Mouse (Mus musculus) CH12F3 (cell line): Measurements from ENCODE around the gene Zfp655.
"Not testable (repeated sequence)": the region's sequence is repeated elsewhere in the genome, so short reads cannot be mapped to it uniquely, and the experiment has no call there.

Source experiments
- in situ Hi-C: fragments of 300-500 bp; cut with MboI; formaldehyde crosslinking; loops from 2 replicates; pipeline ENCODE4 v1.14.3; 2020; ENCODE audit warnings: low sequenced_read_pairs

Zfp655 gene

DNA sequence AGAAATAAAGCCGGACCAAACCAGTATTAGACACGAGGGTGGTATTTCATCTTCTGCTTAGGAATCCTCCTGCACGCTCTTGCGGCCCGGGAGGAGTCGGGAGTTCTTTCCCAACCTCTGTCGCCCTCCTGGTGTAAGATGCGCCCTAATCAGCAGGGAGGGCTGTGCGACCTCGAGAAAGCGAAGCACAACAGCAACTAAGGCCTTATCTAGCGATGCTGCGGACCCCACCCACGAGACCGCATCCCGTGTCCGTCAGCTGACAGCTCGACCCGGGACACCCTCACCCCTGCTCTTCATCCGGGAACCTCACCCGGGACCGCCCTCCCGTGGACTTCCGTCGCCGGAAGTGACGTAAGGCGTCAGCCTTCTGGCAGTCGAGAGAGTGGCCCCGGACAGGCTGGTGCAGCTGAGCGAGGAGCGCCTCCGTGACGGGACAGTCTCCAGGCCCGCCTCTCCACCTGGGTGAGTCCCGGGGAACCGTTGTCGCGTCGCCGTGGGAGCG lies at the start of gene Zfp655:
Zfp655 (plus strand) TSS at position 349 of the 505 bp plus-strand sequence.
- in situ Hi-C loops, result no loop called here

- in situ Hi-C loops, result no loop called here
These were observed 46.3 kb upstream of the Zfp655 start for GRCm38 (mm10) chr5:145185244-145185643.

- in situ Hi-C loops, result no loop called here
These were observed 42.1 kb upstream of the Zfp655 start for GRCm38 (mm10) chr5:145189416-145189815.

- in situ Hi-C loops, result no loop called here
These were observed 41.1 kb upstream of the Zfp655 start for GRCm38 (mm10) chr5:145190373-145190772.

DNA sequence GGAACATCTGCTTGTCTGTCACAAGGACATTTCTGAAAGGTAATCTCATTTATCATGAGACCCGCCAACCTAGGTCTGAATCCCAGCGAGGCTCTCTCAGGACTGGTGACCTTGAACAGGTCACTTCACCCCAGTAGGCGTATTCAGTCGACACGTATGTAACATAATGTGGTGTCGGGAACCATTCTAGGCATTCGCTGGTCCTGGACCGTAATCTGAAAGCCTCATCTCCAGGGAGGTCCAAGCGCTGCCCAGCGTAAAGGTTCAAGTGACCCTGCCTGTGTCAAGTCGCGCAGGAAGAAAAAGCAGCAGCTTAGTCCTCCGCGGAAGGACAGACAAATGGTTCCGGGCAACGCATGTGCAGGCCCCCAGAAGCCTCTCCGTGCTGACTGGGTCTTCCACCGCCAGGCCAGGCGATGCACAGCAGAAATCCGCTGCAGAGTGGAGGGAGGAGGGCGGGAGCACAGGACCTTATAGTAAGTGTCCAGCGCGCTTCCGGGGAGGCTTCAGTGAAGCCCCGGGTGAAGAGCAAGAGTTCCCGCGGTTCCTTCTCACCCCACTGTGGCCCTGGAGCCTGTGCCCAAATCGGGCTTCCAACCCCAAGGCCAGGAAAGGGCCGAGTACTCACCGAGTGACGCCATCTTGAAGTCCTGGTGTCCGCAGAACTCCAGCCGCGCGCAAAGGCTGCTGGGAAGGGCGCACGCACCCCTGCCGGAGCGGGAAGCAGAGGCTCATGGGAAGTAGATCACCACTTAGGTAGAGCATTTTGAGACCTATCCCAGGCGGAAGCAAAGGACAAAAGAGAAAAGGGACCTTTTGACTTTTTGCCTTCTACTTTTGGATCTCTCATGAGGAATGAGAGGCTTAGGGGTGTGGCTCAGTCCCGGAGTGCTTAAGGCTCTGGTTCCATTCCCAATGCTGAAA lies 40.4 kb upstream of the Zfp655 start:
- in situ Hi-C loops, result no loop called here

- in situ Hi-C loops, result no loop called here
These were observed 39.6 kb upstream of the Zfp655 start, which contains the start of gene Atp5j2 for GRCm38 (mm10) chr5:145191962-145192361. TSS of gene Atp5j2 (minus strand) at chr5:145192062.

DNA sequence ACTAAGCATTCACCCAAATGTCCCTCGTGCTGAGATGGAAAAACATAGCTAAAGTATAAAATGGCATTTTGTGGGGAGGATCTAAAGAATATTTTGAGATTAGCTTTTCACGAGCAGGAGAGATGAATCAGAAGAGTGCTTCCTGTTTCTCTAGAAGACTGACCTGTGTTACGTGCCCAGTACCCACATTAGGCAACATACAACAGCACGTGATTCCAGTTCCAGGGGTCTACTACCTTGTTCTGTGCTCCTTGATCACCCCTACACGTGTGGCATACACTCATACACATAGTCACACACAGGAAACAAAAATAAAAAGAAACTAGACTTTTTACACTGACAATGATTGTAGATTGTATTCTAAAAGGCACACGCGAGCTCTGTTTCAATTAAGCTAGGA lies 31.1 kb upstream of the Zfp655 start:
- in situ Hi-C loops, result no loop called here

DNA sequence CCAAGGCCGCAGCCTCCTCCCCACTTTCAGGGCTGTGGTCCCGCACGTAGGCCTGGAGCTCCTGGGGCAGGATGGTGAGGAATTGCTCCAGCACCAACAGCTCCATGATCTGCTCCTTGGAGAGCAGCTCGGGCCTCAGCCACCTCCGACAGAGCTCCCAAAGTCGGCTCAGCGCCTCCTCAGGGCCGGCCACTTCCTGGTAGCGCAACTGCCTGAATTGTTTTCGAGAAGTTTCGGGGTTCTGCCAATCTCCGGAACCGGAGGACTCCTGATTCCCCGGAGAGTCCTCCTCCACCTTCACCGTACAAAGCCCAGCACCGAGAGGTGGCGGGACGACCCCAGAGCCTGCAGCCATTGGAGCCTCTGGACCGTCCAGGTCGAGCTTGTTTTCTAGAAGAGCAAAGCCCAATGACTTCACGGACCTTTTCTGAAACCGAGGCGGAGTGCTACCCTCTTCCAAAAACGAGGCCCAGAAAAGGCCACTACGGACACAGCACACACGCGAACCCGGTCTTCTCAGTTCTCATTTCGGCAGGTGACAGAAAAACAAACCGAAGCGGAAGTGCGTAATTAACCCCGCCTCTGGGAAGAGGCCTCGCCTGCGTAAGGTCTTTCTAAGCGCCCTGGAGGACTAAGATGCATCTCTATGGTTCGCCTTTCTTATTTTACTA lies 30.1 kb upstream of the Zfp655 start, which contains the start of gene Zkscan14:
Zkscan14 (minus strand) TSS at position 548 of the 671 bp plus-strand sequence.
- in situ Hi-C loops, result no loop called here

DNA sequence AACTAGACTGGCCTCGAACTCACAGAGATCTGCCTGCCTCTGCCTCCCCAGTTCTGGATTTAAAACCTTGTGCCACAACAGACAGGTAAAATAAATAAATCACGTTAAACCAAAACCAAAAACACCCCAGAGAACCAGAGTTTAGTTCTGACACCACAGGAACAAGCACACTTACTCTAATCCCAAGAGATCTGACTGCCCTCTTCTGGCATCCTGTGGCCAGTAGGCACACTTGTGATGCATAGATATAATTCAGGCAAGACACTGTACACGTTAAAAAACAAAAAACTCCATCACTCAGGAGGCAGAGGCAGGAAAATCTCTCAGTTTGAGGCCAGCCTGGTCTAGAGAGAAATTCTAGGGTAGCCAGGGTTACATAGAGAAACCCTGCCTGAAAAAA lies 29.1 kb upstream of the Zfp655 start:
- in situ Hi-C loops, result no loop called here

- in situ Hi-C loops, result no loop called here
These were observed 27.4 kb upstream of the Zfp655 start, which contains the start of gene Zkscan5 for GRCm38 (mm10) chr5:145203936-145204691. TSS of gene Zkscan5 (plus strand) at chr5:145204562.

- in situ Hi-C loops, result no loop called here
These were observed 26.5 kb upstream of the Zfp655 start for GRCm38 (mm10) chr5:145205041-145205440.

- in situ Hi-C loops, result no loop called here
These were observed 24.1 kb upstream of the Zfp655 start for GRCm38 (mm10) chr5:145207385-145207784.

DNA sequence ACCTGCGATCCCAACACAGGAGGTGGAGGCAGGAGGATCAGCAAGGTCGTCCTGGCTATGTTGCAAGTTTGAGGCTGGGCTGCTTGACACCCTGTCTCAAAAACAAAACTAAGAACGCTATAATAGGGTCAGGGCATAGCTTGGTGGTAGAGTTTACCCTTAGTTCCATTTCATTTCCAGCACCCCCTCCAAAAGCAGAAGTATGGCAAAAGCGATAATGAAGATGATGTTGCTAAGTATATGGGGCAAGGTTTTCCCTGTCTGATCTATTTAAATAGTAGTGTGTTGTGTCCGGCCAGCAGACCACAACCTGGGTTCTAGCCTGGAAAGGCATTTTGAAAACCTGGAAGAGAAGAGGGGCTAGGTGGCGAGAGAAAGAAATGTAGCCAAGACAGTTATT lies 23.6 kb upstream of the Zfp655 start:
- in situ Hi-C loops, result no loop called here

DNA sequence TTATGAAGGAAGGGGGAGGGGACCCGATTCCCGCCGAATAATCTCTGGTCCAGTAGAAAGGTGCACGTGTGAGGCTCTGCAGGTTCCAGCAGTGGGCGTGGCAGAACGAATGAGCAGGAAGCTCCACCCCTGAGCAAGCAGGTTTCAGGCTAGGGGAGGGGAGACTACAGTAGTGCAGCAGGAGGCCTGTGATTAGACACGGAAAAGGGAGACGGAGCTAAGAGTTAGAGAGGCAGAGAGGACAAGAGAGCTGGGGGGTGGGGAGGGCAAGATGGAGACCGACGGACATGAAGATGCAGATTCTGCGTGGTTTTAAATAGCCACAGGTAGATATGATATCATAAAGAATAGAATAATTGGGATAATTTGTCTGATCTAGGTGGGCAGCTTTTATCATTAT lies 23.1 kb upstream of the Zfp655 start:
- in situ Hi-C loops, result not testable (repeated sequence)

DNA sequence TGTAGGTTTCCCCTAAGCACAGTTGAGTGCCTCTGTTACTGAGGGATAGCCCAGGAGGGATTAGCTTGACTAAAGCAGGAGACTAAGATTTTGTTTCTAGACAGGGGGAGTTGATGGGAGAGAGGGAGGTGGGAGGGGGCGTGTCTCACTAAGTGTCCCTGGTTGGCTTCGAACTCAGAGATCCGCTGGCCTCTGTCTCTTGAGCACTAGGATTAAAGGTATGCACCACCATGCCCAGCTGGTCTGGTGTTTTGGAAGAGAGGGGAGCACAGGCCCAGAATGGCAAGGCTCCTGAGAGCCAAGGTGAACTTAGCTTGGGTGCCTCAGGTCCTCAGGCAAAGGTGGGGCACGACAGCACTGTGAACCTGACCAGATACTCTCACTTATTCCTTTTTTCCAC lies 20.2 kb upstream of the Zfp655 start:
- in situ Hi-C loops, result no loop called here

DNA sequence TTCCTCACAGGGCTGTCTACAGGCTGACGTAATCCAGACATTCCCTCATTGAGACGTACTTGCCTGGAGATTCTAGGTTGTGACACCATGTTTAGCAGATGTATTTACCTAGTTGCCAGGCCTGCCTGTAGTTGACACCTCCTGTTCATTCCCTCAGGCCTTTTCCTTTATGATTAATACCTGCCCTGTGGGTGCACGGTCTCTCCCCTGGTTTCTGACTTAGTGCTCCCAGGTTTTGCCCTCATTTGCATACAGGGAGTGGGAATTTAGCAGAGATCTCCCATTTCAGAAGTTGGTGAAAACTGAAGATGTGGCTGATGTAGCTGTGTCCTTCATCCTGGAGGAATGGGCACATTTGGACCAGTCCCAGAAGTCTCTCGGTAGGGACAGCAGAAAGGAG lies 19.3 kb upstream of the Zfp655 start:
- in situ Hi-C loops, result no loop called here

- in situ Hi-C loops, result no loop called here
These were observed 18.0 kb upstream of the Zfp655 start for GRCm38 (mm10) chr5:145213505-145213904.

GRCm38 (mm10) chr5:145214679-145215078 lies 16.8 kb upstream of the Zfp655 start:
- in situ Hi-C loops, result no loop called here

- in situ Hi-C loops, result no loop called here
These were observed 13.8 kb upstream of the Zfp655 start for GRCm38 (mm10) chr5:145217746-145218145.

- in situ Hi-C loops, result no loop called here
These were observed 13.3 kb upstream of the Zfp655 start for GRCm38 (mm10) chr5:145218206-145218605.

DNA sequence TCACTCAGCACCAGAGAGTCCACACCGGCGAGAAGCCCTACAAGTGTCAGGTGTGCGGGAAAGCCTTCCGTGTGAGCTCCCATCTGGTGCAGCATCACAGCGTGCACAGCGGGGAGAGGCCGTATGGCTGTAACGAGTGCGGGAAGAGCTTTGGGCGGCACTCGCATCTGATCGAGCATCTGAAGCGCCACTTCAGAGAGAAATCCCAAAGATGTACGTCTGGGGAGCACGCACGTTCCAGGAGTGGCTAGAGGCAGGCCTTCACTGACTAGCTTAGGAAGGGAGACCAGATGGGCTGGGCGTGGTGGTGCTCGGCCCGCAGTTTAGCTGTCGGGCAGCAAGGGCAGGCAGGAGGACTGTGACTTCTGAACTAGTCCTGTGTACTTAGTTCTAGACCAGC lies 12.8 kb upstream of the Zfp655 start:
- in situ Hi-C loops, result no loop called here
